Mouse (Mus musculus) C2C12 (cell line): ENCODE measurements around the gene Rsrp1.

Experiments used
- CEBPB ChIP-seq: IDR thresholded peaks from one replicate; pipeline ENCODE4 v1.6.1; 2011; ENCODE audit warnings: low read depth, mild to moderate bottlenecking, control low read depth, moderate library complexity
- CTCF ChIP-seq: IDR thresholded peaks from one replicate; pipeline ENCODE4 v1.5.1; 2011; ENCODE audit not compliant: control insufficient read depth, insufficient read depth, insufficient read length
- FOSL1 ChIP-seq: IDR thresholded peaks from one replicate; pipeline ENCODE4 v1.8.0; 2011; ENCODE audit warnings: mild to moderate bottlenecking, low read length; ENCODE audit not compliant: poor library complexity, insufficient read depth, severe bottlenecking
- MAX ChIP-seq: IDR thresholded peaks from one replicate; pipeline ENCODE4 v1.6.1; 2011; ENCODE audit warnings: mild to moderate bottlenecking, control low read depth
- MYOD1 ChIP-seq: IDR thresholded peaks from one replicate; pipeline ENCODE4 v1.6.1; 2011; ENCODE audit warnings: low read depth; ENCODE audit not compliant: control insufficient read depth, insufficient read length
- USF1 ChIP-seq: IDR thresholded peaks from one replicate; pipeline ENCODE4 v1.6.1; 2011; ENCODE audit warnings: low read depth, mild to moderate bottlenecking, control low read depth, moderate library complexity

GRCm38 (mm10) chr4:134975929-134976308, 52.5 kb downstream of the Rsrp1 start:
- TF ChIP-seq CTCF (no peak), CEBPB (no peak), MYOD1 (no peak), FOSL1 (no peak), USF1 (no peak), MAX (no peak)
